Mouse (Mus musculus) ES-E14 (cell line): ENCODE results near the gene Il17f.

ENCODE experiments used
- CHD2 ChIP-seq: IDR thresholded peaks from 2 replicates; pipeline ENCODE4 v1.6.1; 2014; ENCODE audit warnings: mild to moderate bottlenecking, low read depth, low read length, inconsistent platforms
- HCFC1 ChIP-seq: IDR thresholded peaks from 2 replicates; pipeline ENCODE4 v1.6.1; 2012; ENCODE audit warnings: low read length, inconsistent platforms, borderline replicate concordance; ENCODE audit not compliant: insufficient read depth
- MAFK ChIP-seq: IDR thresholded peaks from 2 replicates; pipeline ENCODE4 v1.6.1; 2014; ENCODE audit warnings: mild to moderate bottlenecking, low read depth, low read length, inconsistent platforms; ENCODE audit not compliant: insufficient read depth
- ZC3H11A ChIP-seq: IDR thresholded peaks from 2 replicates; pipeline ENCODE4 v1.6.1; 2012; ENCODE audit warnings: low read depth, mild to moderate bottlenecking, inconsistent platforms, low read length, borderline replicate concordance
- ZNF384 ChIP-seq: IDR thresholded peaks from 2 replicates; pipeline ENCODE4 v1.6.1; 2012; ENCODE audit warnings: low read depth, low read length, inconsistent platforms

DNA sequence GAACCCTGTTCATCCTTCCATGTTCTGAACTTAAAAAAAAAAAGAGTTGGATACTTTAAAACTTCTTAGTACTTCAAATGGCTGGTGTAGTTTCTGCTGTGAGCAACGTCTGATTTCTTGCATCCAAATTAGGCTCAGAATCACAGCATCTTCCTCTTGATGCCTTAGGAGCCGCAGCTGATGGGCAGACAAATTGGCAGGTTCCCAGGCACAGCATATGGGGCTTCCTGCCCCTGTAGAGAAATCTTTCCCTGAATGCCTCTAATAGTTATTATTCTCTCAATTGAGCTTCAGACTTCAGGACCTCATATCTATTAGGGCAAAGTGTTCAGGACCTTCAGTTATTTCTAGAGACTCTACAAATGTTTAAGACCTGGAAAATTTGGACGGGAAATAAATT is 49.5 kb upstream of the Il17f start:
- TF ChIP-seq CHD2 (no peak), HCFC1 (no peak), ZC3H11A (no peak), MAFK (no peak), ZNF384 (no peak)
